Mouse (Mus musculus) CD4-positive, CD25-positive, alpha-beta regulatory T cell, adult 9 weeks (primary cell): Measurements from ENCODE around the gene Phactr1. TPM values are rescaled to one million over a fixed set of nuclear protein-coding genes. Genes with fewer than 3 reads are reported as not detected.

ENCODE experiments used
- polyA plus RNA-seq: library from polyadenylated mRNA; unstranded; fragments of 100-300 nt; shearing (Covaris generic); gene quantifications from one replicate; pipeline ENCODE4 v1.2.1, GENCODE M21; 2017

The Phactr1 gene
- polyA plus RNA-seq, result not detected

DNA sequence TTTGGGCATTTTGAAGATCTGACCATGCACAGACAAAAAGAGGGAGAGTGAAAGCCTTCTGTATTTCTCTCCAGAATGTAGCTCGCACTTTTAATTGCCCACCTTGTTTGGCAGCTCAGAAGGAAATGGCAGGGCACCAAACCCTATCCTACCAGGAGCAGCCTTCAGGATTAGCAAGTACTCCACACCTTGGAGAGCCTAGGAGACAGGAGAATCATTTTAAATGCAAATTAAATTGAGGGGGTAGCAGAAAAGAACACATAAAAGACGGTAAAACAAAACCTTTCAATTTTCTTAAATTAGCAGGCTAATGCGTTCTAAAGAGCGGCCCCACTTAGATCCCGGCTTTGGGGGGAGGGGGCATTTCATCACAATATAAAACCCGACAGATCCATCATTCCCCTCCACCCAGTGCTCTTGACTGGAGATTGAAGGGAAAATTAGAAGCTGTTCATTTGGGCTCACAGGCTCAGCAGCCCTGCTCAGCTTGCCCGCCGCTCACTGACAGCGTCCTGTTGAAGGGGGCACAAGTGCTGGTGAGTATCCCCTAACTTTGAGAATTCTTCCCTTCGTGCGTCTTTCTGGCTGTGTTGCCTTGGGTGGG is at the start of gene Phactr1:
Phactr1 (plus strand) TSS at position 233 of the 604 bp plus-strand sequence.

DNA sequence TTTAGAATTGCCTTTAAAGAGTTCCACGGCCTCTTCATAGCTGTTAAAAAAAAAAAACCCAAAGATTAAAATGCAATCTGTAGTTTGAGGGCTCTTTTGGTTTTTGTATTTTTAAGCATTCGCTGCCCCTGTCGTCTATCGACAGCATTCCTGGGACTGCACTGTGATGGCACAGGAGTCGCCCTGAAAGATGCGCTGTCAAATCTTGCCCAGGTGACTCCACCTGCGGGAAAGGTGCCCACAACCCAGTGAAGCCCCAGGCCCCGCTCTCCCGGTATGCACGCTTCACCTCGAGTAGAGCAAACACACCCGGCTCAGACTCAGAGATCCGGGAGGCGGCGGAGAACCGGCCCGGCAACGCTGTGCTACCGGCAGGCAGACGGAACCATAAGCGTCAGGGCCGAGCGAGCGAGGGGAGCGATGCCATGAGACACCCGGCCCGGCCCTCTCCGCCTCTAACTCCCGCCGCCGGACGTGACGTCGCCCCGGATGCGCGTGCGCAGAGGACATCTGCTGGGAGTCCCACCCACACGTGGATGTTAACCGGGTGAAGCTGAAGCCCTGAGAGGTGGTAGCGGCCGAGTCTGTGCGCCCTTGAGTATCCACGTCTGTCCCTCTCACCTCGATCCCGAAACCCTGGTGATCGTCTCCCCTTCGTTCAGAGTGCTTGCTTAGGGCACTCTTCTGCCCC is 490.7 kb downstream of the Phactr1 start, which contains the start of gene Tbc1d7:
Tbc1d7 (minus strand) TSS at position 482 of the 691 bp plus-strand sequence.

